Comparison of ENCODE assay signal across 18 mouse cellular contexts in genomic region chr4:149163196-149163595, GRCm38 (mm10). TPM values are rescaled to one million over a fixed set of nuclear protein-coding genes. Genes with fewer than 3 reads are reported as not detected.
"Had no signal": no experiment of that assay in that cellular context is flagged by ENCODE, and none has a peak within 500 bp of the region (broad histone marks: within the 10 kb centered on the region; RNA-seq: fewer than 3 reads in every experiment).

No protein-coding gene starts in this region.

- H3K27ac ChIP-seq: kidney, embryonic 15.5 days; limb, embryonic 15.5 days; liver, embryonic 15.5 days; macrophage; midbrain, embryonic 15.5 days; neural tube, embryonic 13.5 days; stomach, postnatal 0 days had no signal

- H3K4me2 ChIP-seq: kidney, embryonic 15.5 days; limb, embryonic 15.5 days; lung, embryonic 14.5 days; midbrain, embryonic 11.5 days; midbrain, embryonic 15.5 days; neural tube, embryonic 13.5 days had no signal

- H3K4me3 ChIP-seq: kidney, embryonic 15.5 days; limb, embryonic 15.5 days; liver, embryonic 15.5 days; midbrain, embryonic 15.5 days; neural tube, embryonic 13.5 days had no signal

- DNase-seq: kidney, postnatal 25 days; layer of hippocampus, adult 9-11 months; layer of hippocampus, postnatal 36 days; lung, embryonic 14.5 days; lung, postnatal 14 days; right cerebral cortex, postnatal 14 days; thymus, postnatal 4 days had no signal

- ATAC-seq: midbrain, embryonic 15.5 days had no signal

- H3K9me3 ChIP-seq: kidney, embryonic 15.5 days; limb, embryonic 15.5 days; liver, embryonic 15.5 days; megakaryocyte, embryonic 14.5 days; midbrain, embryonic 15.5 days; neural tube, embryonic 13.5 days had no signal

- H3K9ac ChIP-seq: kidney, embryonic 15.5 days; limb, embryonic 15.5 days; liver, embryonic 15.5 days; lung, embryonic 14.5 days; midbrain, embryonic 15.5 days; neural tube, embryonic 13.5 days had no signal

- H3K27me3 ChIP-seq: kidney, embryonic 15.5 days; limb, embryonic 15.5 days; liver, embryonic 15.5 days; megakaryocyte, embryonic 14.5 days; midbrain, embryonic 15.5 days; neural tube, embryonic 13.5 days had no signal

RNA-seq across cellular contexts. Expression of gene Cort, which starts 36.6 kb away (rescaled TPM):
- total RNA-seq: monocyte, adult 5-6 weeks had no signal
- polyA plus RNA-seq: limb, embryonic 11.5 days; limb, embryonic 15.5 days; lung, embryonic 14.5 days; macrophage; neural tube, embryonic 13.5 days; stomach, postnatal 0 days had no signal
